Mouse (Mus musculus): Measurements from ENCODE around the gene Map1a.

Map1a gene

GRCm38 (mm10) chr2:121316278-121316677 lies 26.9 kb downstream of the Map1a start:
- DNase-seq (ENCODE audit: low read depth): no peak

GRCm38 (mm10) chr2:121323041-121323440 lies 33.6 kb downstream of the Map1a start:
- DNase-seq (ENCODE audit: low read depth): no peak

GRCm38 (mm10) chr2:121323693-121324470 lies 34.5 kb downstream of the Map1a start:
- no peak for DNase-seq (ENCODE audit: low read depth)

- DNase-seq (ENCODE audit: low read depth): no peak
Measured at GRCm38 (mm10) chr2:121329492-121329891, 40.1 kb downstream of the Map1a start.

GRCm38 (mm10) chr2:121339057-121339456 lies 49.7 kb downstream of the Map1a start:
- DNase-seq (ENCODE audit: low read depth): peak; percentile 18

- no peak for DNase-seq (ENCODE audit: low read depth)
Measured at GRCm38 (mm10) chr2:121353156-121353555, 63.8 kb downstream of the Map1a start.

GRCm38 (mm10) chr2:121354378-121354777 lies 65.0 kb downstream of the Map1a start:
- peak; percentile 36 for DNase-seq (ENCODE audit: low read depth)

- peak; percentile 97 for DNase-seq (ENCODE audit: low read depth)
Measured at GRCm38 (mm10) chr2:121354820-121355592, 65.6 kb downstream of the Map1a start, which contains the start of gene Ppip5k1. Ppip5k1 (minus strand) TSS chr2:121355396.

GRCm38 (mm10) chr2:121357494-121357893 lies 68.1 kb downstream of the Map1a start, which contains the start of gene Ckmt1:
Ckmt1 (plus strand) TSS chr2:121357714.
- no peak for DNase-seq (ENCODE audit: low read depth)

GRCm38 (mm10) chr2:121357961-121358360 lies 68.6 kb downstream of the Map1a start:
- DNase-seq (ENCODE audit: low read depth): no peak

- peak; percentile 62 for DNase-seq (ENCODE audit: low read depth)
Measured at GRCm38 (mm10) chr2:121358381-121358780, 69.0 kb downstream of the Map1a start.

GRCm38 (mm10) chr2:121359461-121359860 lies 70.1 kb downstream of the Map1a start:
- no peak for DNase-seq (ENCODE audit: low read depth)

All from naive thymus-derived CD4-positive, alpha-beta T cell, adult 2 months (primary cell).